Mouse (Mus musculus) brain, embryonic 14.5 days (tissue): ENCODE results near the gene Mgll. TPM values are rescaled to one million over a fixed set of nuclear protein-coding genes. Genes with fewer than 3 reads are reported as not detected.
A peak's percentile ranks its signal among the peaks of the same experiment; 100 is the strongest.

Experiments
- DNase-seq: peaks from one replicate; pipeline ENCODE4 v3.0.0-alpha.2; 2011; ENCODE audit warnings: low read depth
- CTCF ChIP-seq: fragments of 200-500 bp; IDR thresholded peaks from 2 replicates; pipeline ENCODE4 v1.5.1; 2012; ENCODE audit warnings: inconsistent platforms, mild to moderate bottlenecking, moderate library complexity, borderline replicate concordance; ENCODE audit not compliant: insufficient read depth, insufficient read length; ENCODE audit errors: extremely low read depth
- POLR2A ChIP-seq: fragments of 200-500 bp; IDR thresholded peaks from 2 replicates; pipeline ENCODE4 v1.6.1; 2012; ENCODE audit warnings: mild to moderate bottlenecking, inconsistent platforms, borderline replicate concordance; ENCODE audit not compliant: poor library complexity, insufficient read depth, insufficient read length, severe bottlenecking; ENCODE audit errors: extremely low read depth
- polyA plus RNA-seq: library from polyadenylated mRNA; depleted of rRNA; stranded (reverse); fragments of >200 nt; gene quantifications from 2 replicates; pipeline ENCODE4 v1.2.3, GENCODE M21; 2012

The Mgll gene
- polyA plus RNA-seq, 1 experiment, result 8.8 TPM

GRCm38 (mm10) chr6:88708401-88709278, 15.6 kb upstream of the Mgll start:
- DNase-seq, result no peak
- TF ChIP-seq POLR2A (no peak), CTCF (no peak)

DNA sequence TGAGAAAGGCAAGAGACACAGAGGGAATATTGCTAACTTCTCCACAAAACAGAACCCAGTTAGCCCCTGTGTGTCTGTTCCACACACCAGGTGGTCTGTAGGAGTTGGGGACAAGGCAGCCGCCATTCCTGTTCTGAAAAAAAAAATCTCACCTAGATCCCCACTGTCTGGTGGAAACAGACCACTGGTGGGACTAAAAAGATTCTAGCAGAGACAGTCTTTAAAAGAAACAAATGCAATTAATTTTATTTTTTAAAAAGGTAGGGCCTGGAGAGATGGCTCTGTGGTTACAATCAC, 15.0 kb upstream of the Mgll start:
- TF ChIP-seq CTCF (no peak), POLR2A (no peak)
- DNase-seq, result no peak

DNA sequence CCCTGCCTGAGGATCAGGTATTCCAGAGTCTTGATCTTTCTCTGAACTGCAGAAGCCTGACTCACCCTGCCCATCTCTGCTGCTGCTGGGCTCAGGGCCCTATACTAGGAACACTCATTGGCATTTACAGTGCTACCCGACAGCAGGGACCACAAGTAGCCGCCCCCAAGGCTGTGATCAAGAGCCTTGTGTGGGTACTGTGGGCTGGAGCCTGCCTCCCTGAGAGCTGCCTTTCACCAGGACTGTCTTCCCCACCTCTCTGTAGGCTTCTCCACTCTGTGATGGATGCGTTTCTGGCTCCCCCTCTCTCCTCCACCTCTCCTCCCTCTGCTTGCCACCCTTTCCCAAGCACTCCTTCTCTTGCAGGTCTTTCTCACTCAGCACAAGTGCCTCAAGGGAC, 12.9 kb upstream of the Mgll start:
- DNase-seq, result no peak
- TF ChIP-seq CTCF, result no peak
- TF ChIP-seq POLR2A, result no peak

GRCm38 (mm10) chr6:88712083-88712482, 12.1 kb upstream of the Mgll start:
- no peak for TF ChIP-seq CTCF
- no peak for TF ChIP-seq POLR2A
- no peak for DNase-seq

DNA sequence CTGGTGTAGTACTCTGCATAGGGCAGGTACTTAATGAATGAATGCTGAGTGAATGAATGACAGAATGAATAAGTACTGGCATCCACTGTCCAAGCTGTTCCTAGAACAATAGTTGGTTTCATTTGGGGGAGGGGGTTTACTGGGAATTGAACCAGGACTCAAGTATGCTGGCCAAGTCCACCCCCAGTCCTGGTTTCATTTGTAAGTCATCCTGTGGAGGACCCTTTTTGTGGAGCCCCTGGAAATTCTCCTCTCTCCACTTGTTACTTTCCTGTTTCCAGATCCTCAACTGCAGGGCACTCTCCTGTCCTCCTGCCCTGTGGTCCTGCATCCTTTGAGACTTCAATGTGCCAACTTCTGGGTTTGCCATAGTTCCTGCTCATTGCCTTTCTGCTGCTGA, 10.9 kb upstream of the Mgll start:
- TF ChIP-seq POLR2A, result no peak
- no peak for TF ChIP-seq CTCF
- no peak for DNase-seq

GRCm38 (mm10) chr6:88714200-88714674, 10.0 kb upstream of the Mgll start:
- DNase-seq, result no peak
- no peak for TF ChIP-seq POLR2A
- no peak for TF ChIP-seq CTCF

- TF ChIP-seq CTCF, result no peak
- TF ChIP-seq POLR2A, result no peak
- DNase-seq, result peak; percentile 92
These were observed 8.8 kb upstream of the Mgll start for GRCm38 (mm10) chr6:88715378-88715781.

- no peak for DNase-seq
- TF ChIP-seq POLR2A (no peak), CTCF (no peak)
These were observed 8.2 kb upstream of the Mgll start for GRCm38 (mm10) chr6:88715966-88716365.

DNA sequence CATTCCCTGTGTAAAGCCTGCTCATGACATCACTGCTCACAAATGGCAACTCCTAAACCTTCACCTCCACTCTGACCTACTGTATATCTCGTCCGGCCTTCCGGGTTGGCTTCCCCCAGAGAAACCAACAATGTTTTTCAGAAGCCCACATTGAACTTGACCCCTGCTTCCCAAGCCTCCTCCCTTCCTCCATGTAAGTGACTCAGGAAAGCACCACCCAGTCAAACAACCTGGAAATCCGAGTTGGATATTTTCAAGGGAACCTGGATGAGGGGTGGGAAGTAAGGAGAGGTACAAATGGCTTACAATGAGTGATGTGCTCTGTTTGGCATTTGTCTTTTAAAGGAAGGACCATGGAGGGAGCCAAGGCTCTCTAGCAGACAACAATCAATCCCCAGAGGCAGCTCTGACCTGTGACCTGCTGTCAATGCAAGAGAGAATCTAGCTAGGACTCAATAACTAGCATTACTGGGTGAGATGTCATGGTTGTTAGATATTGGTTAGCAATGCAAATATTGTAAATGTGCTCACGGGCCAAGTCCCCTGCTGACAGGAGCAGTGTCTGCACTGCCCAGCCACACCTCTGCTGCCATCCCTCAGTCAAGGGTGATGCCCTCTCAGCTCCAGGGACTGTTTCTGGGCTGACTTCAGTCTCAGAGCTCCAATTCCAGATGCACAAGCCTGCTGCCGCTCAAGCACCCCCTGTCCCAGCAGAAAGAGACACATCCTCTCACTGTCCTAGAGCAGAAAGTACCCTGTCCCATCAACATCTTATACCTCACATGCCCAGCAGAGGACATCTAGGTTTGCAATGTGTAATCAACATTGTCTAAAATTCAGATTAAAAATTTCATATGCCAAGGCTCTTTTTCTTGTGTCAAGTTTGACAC, 6.8 kb upstream of the Mgll start:
- no peak for DNase-seq
- TF ChIP-seq CTCF (no peak), POLR2A (no peak)

DNA sequence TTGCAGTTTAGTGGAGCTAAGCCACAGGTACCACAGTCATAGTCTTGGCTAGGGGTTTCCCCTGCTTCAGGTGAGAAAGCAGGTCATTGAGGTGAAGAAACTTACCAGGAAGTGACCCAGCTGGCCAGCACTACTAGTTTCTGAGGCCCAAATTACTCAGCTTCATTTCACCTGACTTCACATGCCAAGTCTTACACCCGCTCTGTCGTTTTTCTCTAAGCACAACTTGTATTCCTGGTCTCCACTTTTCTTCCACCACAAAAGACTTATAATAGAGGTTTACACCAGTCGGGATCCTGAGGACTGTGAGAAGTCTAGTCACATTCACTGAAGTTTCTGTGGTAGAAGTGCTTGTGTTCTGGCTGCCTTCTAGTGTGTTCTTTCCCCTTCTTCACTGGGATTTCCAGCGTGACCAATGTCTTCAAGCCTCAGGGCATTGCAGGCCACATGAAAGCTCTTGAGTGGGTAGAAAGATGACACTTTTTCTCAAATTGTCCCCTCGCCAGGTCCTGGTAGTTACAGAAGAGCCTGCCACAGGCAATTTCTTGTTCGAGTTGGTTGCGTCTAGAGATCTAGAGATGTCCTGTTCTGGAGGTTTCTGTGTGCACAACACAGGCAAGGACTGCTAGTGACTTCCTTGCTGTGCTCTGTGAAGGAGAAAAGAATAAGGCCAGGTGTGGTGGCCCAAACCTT, 6.0 kb upstream of the Mgll start:
- no peak for DNase-seq
- no peak for TF ChIP-seq CTCF
- no peak for TF ChIP-seq POLR2A

- TF ChIP-seq CTCF (no peak), POLR2A (no peak)
- DNase-seq, result no peak
These were observed 3.2 kb upstream of the Mgll start for GRCm38 (mm10) chr6:88721059-88721458.
